Mouse (Mus musculus) ES-Bruce4 (cell line): ENCODE measurements around the gene Adamtsl1.

ENCODE experiments used
- CTCF ChIP-seq: IDR thresholded peaks from one replicate; pipeline ENCODE4 v1.8.1; 2011; ENCODE audit warnings: low read depth, low read length
- EP300 ChIP-seq: IDR thresholded peaks from 2 replicates; pipeline ENCODE4 v1.6.1; 2011; ENCODE audit warnings: low read depth, low read length; ENCODE audit not compliant: insufficient read depth
- POLR2A ChIP-seq: IDR thresholded peaks from one replicate; pipeline ENCODE4 v1.8.1; 2011; ENCODE audit warnings: low read length; ENCODE audit not compliant: insufficient read depth

DNA sequence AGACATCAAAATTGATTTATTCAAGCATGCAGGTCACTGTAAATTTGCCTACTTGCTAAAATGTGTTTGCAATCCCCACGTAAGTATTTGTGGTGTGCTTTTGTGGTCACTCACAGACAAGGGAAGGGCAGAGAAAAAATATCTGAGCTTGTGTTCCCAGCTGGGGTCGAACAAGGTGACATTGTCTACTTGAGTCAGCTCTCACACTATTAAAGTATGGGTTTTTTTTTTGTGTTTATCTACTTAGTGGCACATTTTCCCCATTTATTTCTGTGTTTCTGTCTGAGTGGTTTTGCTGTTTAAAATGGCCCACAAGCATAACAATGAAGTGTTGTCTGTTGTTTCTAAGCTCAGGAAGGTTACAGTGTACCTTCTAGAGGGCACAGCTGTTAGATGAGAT is 612.7 kb downstream of the Adamtsl1 start:
- TF ChIP-seq POLR2A (no peak), CTCF (no peak), EP300 (no peak)
